Mouse (Mus musculus) lung, embryonic 14.5 days (tissue): ENCODE measurements around the gene Enpp5. TPM values are rescaled to one million over a fixed set of nuclear protein-coding genes. Genes with fewer than 3 reads are reported as not detected.

Experiments used
- ATAC-seq: fragments of 200-750 bp; cut with Nextera tagmentation; 2 replicates; pipeline ENCODE4 v1.8.0; 2017; ENCODE audit warnings: mild to moderate bottlenecking, moderate TSS enrichment, moderate library complexity; ENCODE audit not compliant: insufficient read depth
- DNase-seq: peaks from one replicate; pipeline ENCODE4 v3.0.0-alpha.2; 2015
- H3K27ac ChIP-seq: fragments of 300-500 bp; sonication (generic); 2 replicates; pipeline ENCODE4 v1.5.1; 2014; ENCODE audit warnings: low read depth, mild to moderate bottlenecking, moderate library complexity
- H3K27me3 ChIP-seq: fragments of 300-500 bp; sonication (generic); 2 replicates; pipeline ENCODE4 v1.6.1; 2014; ENCODE audit warnings: low read length, control low read depth; ENCODE audit not compliant: insufficient read depth
- H3K36me3 ChIP-seq: fragments of 300-500 bp; sonication (generic); 2 replicates; pipeline ENCODE4 v1.6.1; 2014; ENCODE audit warnings: control low read depth; ENCODE audit not compliant: insufficient read depth
- H3K4me1 ChIP-seq: fragments of 300-500 bp; sonication (generic); 2 replicates; pipeline ENCODE4 v1.6.1; 2014; ENCODE audit warnings: antibody characterized with exemption, control low read depth; ENCODE audit not compliant: insufficient read depth
- H3K4me2 ChIP-seq: fragments of 300-500 bp; sonication (generic); 2 replicates; pipeline ENCODE4 v1.6.1; 2014; ENCODE audit warnings: mild to moderate bottlenecking
- H3K4me3 ChIP-seq: fragments of 300-500 bp; sonication (generic); 2 replicates; pipeline ENCODE4 v1.5.1; 2014; ENCODE audit warnings: low read depth, low read length
- H3K9ac ChIP-seq: fragments of 300-500 bp; sonication (generic); 2 replicates; pipeline ENCODE4 v1.6.1; 2014
- H3K9me3 ChIP-seq: fragments of 300-500 bp; sonication (generic); 2 replicates; pipeline ENCODE4 v1.6.1; 2016; ENCODE audit warnings: low read depth, low read length, control low read depth
- CTCF ChIP-seq: IDR thresholded peaks from 2 replicates; pipeline ENCODE4 v1.5.1; 2016; ENCODE audit warnings: antibody characterized with exemption, low read depth
- WGBS: fragments of 180-500 bp; shearing (Covaris S2); extraction: QIAGEN DNeasy Blood & Tissue Kit; methylation state at CpG from one replicate; pipeline ENCODE4 v1.1.7; 2014; 5-methylcytosine and 5-hydroxymethylcytosine counted together
- polyA plus RNA-seq: library from polyadenylated mRNA; unstranded; fragments of >200 nt; fragmentation: Nextera tagmentation; extraction: Ambion mirVana; gene quantifications from 2 replicates; pipeline ENCODE4 v1.2.1, GENCODE M21; 2014

Gene Enpp5
- polyA plus RNA-seq: 8.9 and 11.3 TPM in 2 replicates

GRCm38 (mm10) chr17:44078631-44079350, at the start of gene Enpp5:
Gene Enpp5 (plus strand): TSS chr17:44078813.
- Histone ChIP-seq H3K4me2 (peak within 1 kb of the TSS; percentile 83), H3K27me3 (no peaks in the 10 kb centered on the region), H3K4me1 (no peaks in the 10 kb centered on the region), H3K9ac (peak within 1 kb of the TSS; percentile 58), H3K27ac (peak within 1 kb of the TSS; percentile 84), H3K9me3 (no peaks in the 10 kb centered on the region), H3K36me3 (no peaks in the 10 kb centered on the region), H3K4me3 (peak within 1 kb of the TSS; percentile 53)
- ATAC-seq (peak; percentile 95), DNase-seq (peak; percentile 84)
- WGBS: under 1% methylated on average over 31 of the region's 31 CpGs
- no peak for TF ChIP-seq CTCF

GRCm38 (mm10) chr17:44029616-44030015, 49.0 kb upstream of the Enpp5 start:
- H3K4me3 ChIP-seq: no peak overlapping the region
- no peaks in the 10 kb centered on the region for H3K36me3 ChIP-seq
- DNase-seq: no peak
- ATAC-seq: no peak
- 43% methylated on average over 5 of the region's 5 CpGs for WGBS
- no peaks in the 10 kb centered on the region for H3K4me1 ChIP-seq
- no peak overlapping the region for H3K4me2 ChIP-seq
- TF ChIP-seq CTCF: no peak
- H3K27ac ChIP-seq: no peak overlapping the region
- no peaks in the 10 kb centered on the region for H3K9me3 ChIP-seq
- no peaks in the 10 kb centered on the region for H3K27me3 ChIP-seq
- H3K9ac ChIP-seq: no peak overlapping the region

DNA sequence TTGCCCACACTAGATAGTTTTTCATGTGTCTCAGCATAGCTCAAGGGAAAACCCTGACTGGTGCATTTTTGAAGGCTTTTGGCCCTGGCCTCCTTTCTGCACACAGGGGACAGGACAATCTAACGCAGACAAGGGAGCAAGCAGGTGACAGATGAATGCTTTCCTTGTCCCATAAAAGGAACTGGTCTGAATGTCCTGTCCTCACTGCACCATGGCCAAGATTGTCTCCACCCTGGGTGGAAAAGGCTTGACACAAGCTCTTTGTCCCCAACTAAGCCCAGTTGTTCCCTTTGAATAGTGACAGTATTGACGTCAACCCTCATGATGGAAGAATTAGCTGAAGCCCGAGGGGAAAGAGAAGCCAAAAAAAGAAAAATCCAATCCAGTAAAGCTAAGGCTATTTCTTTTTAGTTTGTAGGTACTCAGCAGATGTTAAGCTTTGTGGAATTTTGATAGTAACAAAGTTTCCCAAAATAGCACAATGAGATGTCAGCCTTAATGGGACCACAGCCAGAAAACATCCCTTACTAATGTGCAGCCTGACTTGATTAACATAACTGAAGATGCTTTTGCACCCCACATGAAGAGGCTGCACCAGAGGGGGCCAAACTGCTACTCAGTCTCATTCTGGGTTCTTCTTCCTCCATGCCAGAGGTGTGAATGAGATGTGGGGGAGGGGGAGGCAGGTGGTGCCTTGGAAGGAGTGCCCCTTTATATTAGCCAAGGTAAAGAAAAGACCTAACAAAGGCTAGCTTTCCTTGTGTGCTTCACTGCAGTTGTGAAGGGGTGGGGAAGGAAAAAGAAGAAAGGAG, 47.6 kb upstream of the Enpp5 start:
- Histone ChIP-seq H3K9ac (no peak overlapping the region), H3K4me2 (no peak overlapping the region), H3K27ac (no peak overlapping the region), H3K36me3 (no peaks in the 10 kb centered on the region), H3K4me1 (no peaks in the 10 kb centered on the region), H3K4me3 (no peak overlapping the region), H3K9me3 (no peaks in the 10 kb centered on the region), H3K27me3 (no peaks in the 10 kb centered on the region)
- DNase-seq (peak; percentile 13), ATAC-seq (no peak)
- 69% methylated on average over 3 of the region's 3 CpGs for WGBS
- no peak for TF ChIP-seq CTCF

GRCm38 (mm10) chr17:44035005-44035404, 43.6 kb upstream of the Enpp5 start:
- Histone ChIP-seq H3K9me3 (no peaks in the 10 kb centered on the region), H3K4me2 (no peak overlapping the region), H3K36me3 (no peaks in the 10 kb centered on the region), H3K9ac (no peak overlapping the region), H3K27ac (no peak overlapping the region), H3K27me3 (no peaks in the 10 kb centered on the region), H3K4me1 (no peaks in the 10 kb centered on the region), H3K4me3 (no peak overlapping the region)
- no peak for TF ChIP-seq CTCF
- WGBS: 93% methylated on average over 1 of the region's 1 CpGs
- no peak for ATAC-seq
- no peak for DNase-seq

- H3K36me3 ChIP-seq: no peaks in the 10 kb centered on the region
- TF ChIP-seq CTCF: peak; percentile 62
- ATAC-seq: no peak
- H3K4me1 ChIP-seq: no peaks in the 10 kb centered on the region
- H3K27me3 ChIP-seq: no peaks in the 10 kb centered on the region
- no peak overlapping the region for H3K4me3 ChIP-seq
- no peak overlapping the region for H3K27ac ChIP-seq
- peak; percentile 77 for DNase-seq
- H3K9ac ChIP-seq: no peak overlapping the region
- whole genome bisulfite sequencing: 58% methylated on average over 9 of the region's 9 CpGs
- no peak overlapping the region for H3K4me2 ChIP-seq
- H3K9me3 ChIP-seq: no peaks in the 10 kb centered on the region
Observed at GRCm38 (mm10) chr17:44038656-44039055, 40.0 kb upstream of the Enpp5 start.

DNA sequence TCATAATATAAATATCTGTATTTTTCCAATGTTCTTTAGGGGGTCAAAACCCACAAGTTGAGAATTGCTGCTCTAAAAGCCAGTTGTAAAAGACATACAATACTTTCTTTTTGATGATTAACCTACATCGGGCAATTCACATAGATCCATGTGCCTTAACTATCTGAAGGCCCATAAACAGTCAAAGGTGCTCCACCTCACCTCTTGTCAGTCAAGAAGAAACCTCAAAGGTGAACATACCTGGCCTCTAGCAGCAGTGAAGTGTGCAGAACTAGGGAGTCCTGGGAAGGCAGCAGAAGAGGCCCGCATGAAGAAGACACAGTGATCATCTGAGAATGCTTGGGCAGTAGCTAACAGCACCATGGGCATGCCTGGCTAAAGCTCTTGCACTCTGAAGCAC, 38.2 kb upstream of the Enpp5 start:
- no peak for TF ChIP-seq CTCF
- WGBS: 93% methylated on average over 2 of the region's 2 CpGs

GRCm38 (mm10) chr17:44042301-44042700, 36.3 kb upstream of the Enpp5 start:
- ATAC-seq (no peak), DNase-seq (no peak)
- Histone ChIP-seq H3K36me3 (no peaks in the 10 kb centered on the region), H3K27me3 (no peaks in the 10 kb centered on the region), H3K4me1 (no peaks in the 10 kb centered on the region), H3K9ac (no peak overlapping the region), H3K27ac (no peak overlapping the region), H3K9me3 (no peaks in the 10 kb centered on the region), H3K4me2 (no peak overlapping the region), H3K4me3 (no peak overlapping the region)
- TF ChIP-seq CTCF: no peak
- WGBS: 69% methylated on average over 2 of the region's 2 CpGs

More for the DNA sequence above, 38.2 kb upstream of the Enpp5 start:
- no peaks in the 10 kb centered on the region for H3K9me3 ChIP-seq
- ATAC-seq (no peak), DNase-seq (no peak)
- no peaks in the 10 kb centered on the region for H3K4me1 ChIP-seq
- H3K27me3 ChIP-seq: no peaks in the 10 kb centered on the region
- H3K36me3 ChIP-seq: no peaks in the 10 kb centered on the region
- H3K4me3 ChIP-seq: no peak overlapping the region
- H3K27ac ChIP-seq: no peak overlapping the region
- H3K9ac ChIP-seq: no peak overlapping the region
- no peak overlapping the region for H3K4me2 ChIP-seq
